Mouse (Mus musculus): ENCODE results near the gene Ggact. TPM values are rescaled to one million over a fixed set of nuclear protein-coding genes. Genes with fewer than 3 reads are reported as not detected.
A peak's percentile ranks its signal among the peaks of the same experiment; 100 is the strongest.

Ggact gene
- polyA plus RNA-seq, 1 experiment: 151 TPM

DNA sequence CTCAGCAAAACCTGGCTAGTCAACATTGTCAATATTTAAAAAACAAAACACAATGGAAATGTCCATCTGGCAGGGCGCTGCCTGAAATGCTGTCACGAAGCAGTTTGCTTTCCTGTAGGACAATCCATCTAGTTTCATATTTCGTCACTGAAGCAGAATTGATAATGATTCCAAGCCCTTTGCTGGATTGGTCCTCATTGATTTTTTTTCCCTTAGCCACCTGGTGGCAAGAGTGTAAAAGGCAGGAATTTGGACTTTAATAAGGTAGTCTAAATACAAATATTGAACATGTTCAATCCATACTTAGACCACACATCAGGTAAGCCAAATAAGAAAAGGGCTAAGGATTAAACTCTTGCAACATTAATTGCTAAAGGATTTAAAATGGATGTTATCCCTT lies 12.4 kb downstream of the Ggact start:
- 32% methylated on average over 3 of the region's 3 CpGs for WGBS
- no peaks in the 10 kb centered on the region for H3K27me3 ChIP-seq (ENCODE audit: control insufficient read depth, insufficient read depth, low read length)
- H3K27ac ChIP-seq (ENCODE audit: insufficient read depth, low read depth, low read length): peak overlapping the region; percentile 17; the same call in 1 of the 2 replicates
- TF ChIP-seq CTCF (IDR thresholded peaks at IDR 0.05; ENCODE audit: extremely low read depth, insufficient read length, insufficient replicate concordance, low read depth, low read length): no peak
- TF ChIP-seq POLR2A (IDR thresholded peaks at IDR 0.05; ENCODE audit: low read depth, low read length): no peak
- H3K36me3 ChIP-seq (ENCODE audit: control insufficient read depth, insufficient read depth, low read length): peaks cover 9% of the 10 kb centered on the region
- no peak overlapping the region for H3K4me3 ChIP-seq (ENCODE audit: low read depth, low read length)
- peaks cover 28% of the 10 kb centered on the region for H3K4me1 ChIP-seq (ENCODE audit: control insufficient read depth, insufficient read depth, insufficient read length, low read length)

DNA sequence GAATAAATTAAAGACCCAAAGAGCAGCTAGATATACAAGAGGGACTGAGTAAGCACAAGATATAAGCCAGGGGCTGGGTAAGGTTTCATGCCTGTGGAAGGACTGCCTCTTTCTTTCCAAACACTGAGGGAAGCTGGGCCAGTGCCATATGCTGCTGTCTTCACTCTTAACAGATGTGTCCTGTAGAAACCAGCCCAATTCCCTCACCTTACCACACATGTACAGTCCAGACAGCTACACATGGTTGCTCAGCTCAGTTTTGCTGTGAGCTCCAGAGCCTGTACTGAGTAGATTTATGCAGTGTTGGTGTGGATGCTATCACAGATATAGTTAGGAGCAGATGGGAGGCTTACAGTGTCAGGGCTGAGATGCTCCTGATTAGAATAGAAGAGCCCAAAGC lies 12.9 kb downstream of the Ggact start:
- H3K36me3 ChIP-seq (ENCODE audit: control insufficient read depth, insufficient read depth, low read length): peaks cover 10% of the 10 kb centered on the region
- H3K4me1 ChIP-seq (ENCODE audit: control insufficient read depth, insufficient read depth, insufficient read length, low read length): peaks cover 28% of the 10 kb centered on the region
- H3K27ac ChIP-seq (ENCODE audit: insufficient read depth, low read depth, low read length): peak overlapping the region; percentile 17; the same call in 1 of the 2 replicates
- TF ChIP-seq POLR2A (IDR thresholded peaks at IDR 0.05; ENCODE audit: low read depth, low read length) (no peak), CTCF (IDR thresholded peaks at IDR 0.05; ENCODE audit: extremely low read depth, insufficient read length, insufficient replicate concordance, low read depth, low read length) (no peak)
- H3K27me3 ChIP-seq (ENCODE audit: control insufficient read depth, insufficient read depth, low read length): no peaks in the 10 kb centered on the region
- no peak overlapping the region for H3K4me3 ChIP-seq (ENCODE audit: low read depth, low read length)

DNA sequence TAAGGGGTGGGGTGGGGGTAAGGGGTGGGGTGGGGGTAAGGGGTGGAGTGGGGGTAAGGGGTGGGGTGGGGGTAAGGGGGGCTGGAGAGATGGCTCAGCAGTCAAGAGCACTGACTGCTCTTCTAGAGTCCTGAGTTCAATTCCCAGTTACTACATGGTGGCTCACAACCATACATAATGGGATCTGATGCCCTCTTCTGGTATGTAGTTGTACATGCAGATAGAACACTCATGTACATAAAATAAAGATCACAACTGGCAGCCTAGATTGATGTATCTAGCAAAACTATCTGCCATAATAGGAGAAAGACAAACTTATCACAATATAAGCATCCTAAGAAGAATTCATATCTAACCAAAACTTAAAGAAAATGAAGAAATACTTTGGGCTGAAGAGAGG lies 15.0 kb downstream of the Ggact start:
- Histone ChIP-seq H3K27ac (ENCODE audit: insufficient read depth, low read depth, low read length) (no peak overlapping the region), H3K4me1 (ENCODE audit: control insufficient read depth, insufficient read depth, insufficient read length, low read length) (peaks cover 21% of the 10 kb centered on the region), H3K27me3 (ENCODE audit: control insufficient read depth, insufficient read depth, low read length) (no peaks in the 10 kb centered on the region), H3K4me3 (ENCODE audit: low read depth, low read length) (no peak overlapping the region), H3K36me3 (ENCODE audit: control insufficient read depth, insufficient read depth, low read length) (peaks cover 17% of the 10 kb centered on the region)
- no peak for TF ChIP-seq POLR2A (IDR thresholded peaks at IDR 0.05; ENCODE audit: low read depth, low read length)
- no peak for TF ChIP-seq CTCF (IDR thresholded peaks at IDR 0.05; ENCODE audit: extremely low read depth, insufficient read length, insufficient replicate concordance, low read depth, low read length)

DNA sequence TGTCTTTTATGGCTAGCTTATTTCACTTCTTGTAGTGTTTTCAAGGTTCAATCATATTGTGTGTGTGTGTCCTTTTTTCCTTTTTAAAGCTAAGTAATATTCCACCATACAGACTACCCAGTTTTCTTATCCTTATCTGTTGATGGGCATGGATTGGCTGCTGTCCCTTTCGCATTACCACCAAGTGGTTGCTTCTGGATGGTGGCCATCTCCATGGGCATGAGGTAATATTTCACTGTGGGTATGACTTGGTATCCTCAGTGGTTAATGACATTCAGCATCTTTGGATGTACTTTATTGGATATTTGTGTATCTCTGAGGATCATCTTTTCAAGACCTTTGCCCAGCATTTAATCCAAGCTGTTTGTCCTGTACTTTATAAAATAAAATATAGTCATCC lies 17.5 kb downstream of the Ggact start:
- TF ChIP-seq POLR2A (IDR thresholded peaks at IDR 0.05; ENCODE audit: low read depth, low read length): no peak
- no peak for TF ChIP-seq CTCF (IDR thresholded peaks at IDR 0.05; ENCODE audit: extremely low read depth, insufficient read length, insufficient replicate concordance, low read depth, low read length)
- peaks cover 28% of the 10 kb centered on the region for H3K36me3 ChIP-seq (ENCODE audit: control insufficient read depth, insufficient read depth, low read length)
- 77% methylated on average over 1 of the region's 1 CpGs for WGBS
- peaks cover 5% of the 10 kb centered on the region; the same call in 1 of the 2 replicates for H3K4me1 ChIP-seq (ENCODE audit: control insufficient read depth, insufficient read depth, insufficient read length, low read length)
- H3K27me3 ChIP-seq (ENCODE audit: control insufficient read depth, insufficient read depth, low read length): no peaks in the 10 kb centered on the region
- no peak overlapping the region for H3K27ac ChIP-seq (ENCODE audit: insufficient read depth, low read depth, low read length)
- no peak overlapping the region for H3K4me3 ChIP-seq (ENCODE audit: low read depth, low read length)

DNA sequence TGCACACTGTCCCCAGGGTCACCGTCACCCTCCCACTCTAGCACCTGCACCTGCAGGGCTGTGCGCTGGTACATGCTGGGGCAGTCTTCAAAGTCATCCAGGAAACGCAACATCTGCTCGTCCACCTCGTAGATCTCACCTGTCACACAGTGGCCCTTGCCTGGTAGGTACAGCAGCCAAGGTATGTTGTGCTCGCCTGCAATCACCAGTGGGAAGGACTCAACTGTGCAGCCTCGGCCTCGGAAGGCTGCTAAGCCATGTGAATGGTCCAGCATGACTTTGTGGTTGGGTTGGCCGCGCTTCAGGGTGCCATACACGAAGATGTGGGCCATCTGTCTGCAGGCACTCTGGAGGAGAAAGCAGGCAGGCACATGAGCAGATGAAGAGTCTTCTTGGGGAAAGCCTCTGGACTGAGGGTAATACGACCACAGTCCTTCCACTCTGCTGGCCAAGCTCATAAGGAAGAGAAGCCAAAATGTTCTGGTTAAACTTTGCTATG lies 22.0 kb downstream of the Ggact start:
- no peak overlapping the region for H3K4me3 ChIP-seq (ENCODE audit: low read depth, low read length)
- no peaks in the 10 kb centered on the region for H3K27me3 ChIP-seq (ENCODE audit: control insufficient read depth, insufficient read depth, low read length)
- peaks cover 49% of the 10 kb centered on the region for H3K36me3 ChIP-seq (ENCODE audit: control insufficient read depth, insufficient read depth, low read length)
- WGBS: 73% methylated on average over 12 of the region's 12 CpGs
- H3K4me1 ChIP-seq (ENCODE audit: control insufficient read depth, insufficient read depth, insufficient read length, low read length): no peaks in the 10 kb centered on the region
- TF ChIP-seq CTCF (IDR thresholded peaks at IDR 0.05; ENCODE audit: extremely low read depth, insufficient read length, insufficient replicate concordance, low read depth, low read length) (no peak), POLR2A (IDR thresholded peaks at IDR 0.05; ENCODE audit: low read depth, low read length) (no peak)
- H3K27ac ChIP-seq (ENCODE audit: insufficient read depth, low read depth, low read length): no peak overlapping the region

DNA sequence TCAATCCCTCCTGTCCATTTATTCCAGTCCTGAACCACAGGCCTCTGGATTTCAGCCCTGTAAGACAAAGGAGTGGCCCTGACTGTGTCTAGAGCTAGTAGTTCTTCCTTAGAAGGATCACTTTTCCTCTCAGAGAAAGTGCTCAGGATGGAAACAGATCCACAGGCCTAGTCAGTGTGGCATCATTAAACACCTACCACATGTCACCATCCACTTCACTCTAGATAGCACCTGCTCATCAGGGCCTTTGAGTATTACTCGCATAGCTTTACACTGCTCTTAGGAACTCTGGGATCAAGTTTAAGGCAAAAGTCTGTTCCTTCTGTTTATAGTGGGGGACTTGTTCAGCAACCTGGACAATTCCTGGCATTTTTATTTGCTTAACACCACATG lies 25.1 kb downstream of the Ggact start:
- WGBS: 92% methylated on average over 1 of the region's 1 CpGs
- TF ChIP-seq POLR2A (IDR thresholded peaks at IDR 0.05; ENCODE audit: low read depth, low read length) (no peak), CTCF (IDR thresholded peaks at IDR 0.05; ENCODE audit: extremely low read depth, insufficient read length, insufficient replicate concordance, low read depth, low read length) (no peak)
- peaks cover 6% of the 10 kb centered on the region for H3K4me1 ChIP-seq (ENCODE audit: control insufficient read depth, insufficient read depth, insufficient read length, low read length)
- no peaks in the 10 kb centered on the region for H3K27me3 ChIP-seq (ENCODE audit: control insufficient read depth, insufficient read depth, low read length)
- H3K36me3 ChIP-seq (ENCODE audit: control insufficient read depth, insufficient read depth, low read length): peaks cover 46% of the 10 kb centered on the region
- H3K4me3 ChIP-seq (ENCODE audit: low read depth, low read length): no peak overlapping the region
- H3K27ac ChIP-seq (ENCODE audit: insufficient read depth, low read depth, low read length): no peak overlapping the region

DNA sequence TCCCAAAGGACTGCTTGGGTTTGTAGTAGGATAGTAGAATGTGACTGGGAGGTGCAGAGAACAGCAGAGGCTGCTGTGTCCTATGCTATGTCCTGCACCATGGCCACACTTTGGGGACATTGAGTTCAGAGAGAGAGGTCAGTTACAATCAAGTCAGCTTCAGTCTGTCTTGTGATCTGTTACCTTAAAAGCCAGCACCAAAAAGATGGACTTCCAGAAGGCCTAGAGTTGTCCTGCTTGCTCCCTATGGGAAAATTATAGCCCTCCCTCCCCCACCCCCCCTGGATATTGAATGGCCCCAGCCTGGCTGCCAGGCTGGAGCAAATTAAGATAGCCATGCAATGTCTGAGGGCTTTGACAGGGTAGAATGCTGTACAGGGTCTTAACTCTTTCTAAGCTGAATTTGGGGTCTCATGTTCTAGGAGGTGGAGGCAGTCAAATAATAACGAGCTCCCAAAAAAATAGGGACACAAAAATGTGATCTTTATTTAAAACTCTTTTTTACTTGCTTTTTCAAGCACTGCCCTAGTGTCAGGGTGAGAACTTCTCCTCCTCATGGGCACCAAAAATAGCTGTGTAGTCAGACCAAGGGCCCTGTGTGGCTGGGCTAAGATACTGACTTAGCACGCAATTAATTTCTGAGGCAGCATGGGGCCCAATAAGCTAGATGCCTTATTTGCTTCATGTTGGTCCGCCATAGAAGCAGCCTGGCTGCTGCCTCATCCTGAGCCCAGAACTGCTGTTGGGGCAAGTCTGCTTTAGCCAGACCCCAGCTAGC lies 25.7 kb downstream of the Ggact start:
- H3K4me1 ChIP-seq (ENCODE audit: control insufficient read depth, insufficient read depth, insufficient read length, low read length): peaks cover 6% of the 10 kb centered on the region
- no peaks in the 10 kb centered on the region for H3K27me3 ChIP-seq (ENCODE audit: control insufficient read depth, insufficient read depth, low read length)
- no peak overlapping the region for H3K27ac ChIP-seq (ENCODE audit: insufficient read depth, low read depth, low read length)
- H3K4me3 ChIP-seq (ENCODE audit: low read depth, low read length): no peak overlapping the region
- peaks cover 45% of the 10 kb centered on the region for H3K36me3 ChIP-seq (ENCODE audit: control insufficient read depth, insufficient read depth, low read length)
- TF ChIP-seq POLR2A (IDR thresholded peaks at IDR 0.05; ENCODE audit: low read depth, low read length) (no peak), CTCF (IDR thresholded peaks at IDR 0.05; ENCODE audit: extremely low read depth, insufficient read length, insufficient replicate concordance, low read depth, low read length) (no peak)
- 91% methylated on average over 3 of the region's 3 CpGs for WGBS
